Mouse (Mus musculus) midbrain, embryonic 15.5 days (tissue): ENCODE measurements around the gene Fam118b. TPM values are rescaled to one million over a fixed set of nuclear protein-coding genes. Genes with fewer than 3 reads are reported as not detected.
A peak's percentile ranks its signal among the peaks of the same experiment; 100 is the strongest.

ENCODE experiments used
- ATAC-seq: fragments of 200-750 bp; cut with Nextera tagmentation; replicated peaks from 2 replicates; pipeline ENCODE4 v1.8.0; 2017; ENCODE audit warnings: moderate TSS enrichment
- H3K27ac ChIP-seq: fragments of 300-500 bp; sonication (generic); 2 replicates; pipeline ENCODE4 v1.5.1; 2015; ENCODE audit warnings: mild to moderate bottlenecking, inconsistent platforms
- H3K27me3 ChIP-seq: fragments of 300-500 bp; sonication (generic); replicated peaks from 2 replicates; pipeline ENCODE4 v1.6.1; 2015; ENCODE audit warnings: inconsistent platforms
- H3K36me3 ChIP-seq: fragments of 300-500 bp; sonication (generic); replicated peaks from 2 replicates; pipeline ENCODE4 v1.6.1; 2015; ENCODE audit warnings: inconsistent platforms
- H3K4me1 ChIP-seq: fragments of 300-500 bp; sonication (generic); 2 replicates; pipeline ENCODE4 v1.6.1; 2015; ENCODE audit warnings: inconsistent platforms
- H3K4me2 ChIP-seq: fragments of 300-500 bp; sonication (generic); 2 replicates; pipeline ENCODE4 v1.6.1; 2015; ENCODE audit warnings: inconsistent platforms, mild to moderate bottlenecking, moderate library complexity
- H3K4me3 ChIP-seq: fragments of 300-500 bp; sonication (generic); 2 replicates; pipeline ENCODE4 v1.5.1; 2015; ENCODE audit warnings: mild to moderate bottlenecking, inconsistent platforms
- H3K9ac ChIP-seq: fragments of 300-500 bp; sonication (generic); 2 replicates; pipeline ENCODE4 v1.6.1; 2015; ENCODE audit warnings: mild to moderate bottlenecking, inconsistent platforms
- H3K9me3 ChIP-seq: fragments of 300-500 bp; sonication (generic); 2 replicates; pipeline ENCODE4 v1.6.1; 2016; ENCODE audit warnings: inconsistent platforms
- WGBS: fragments of 180-500 bp; shearing (Covaris S2); methylation state at CpG from one replicate; pipeline ENCODE4 v1.1.7; 2015; ENCODE audit warnings: mixed read lengths; 5-methylcytosine and 5-hydroxymethylcytosine counted together
- polyA plus RNA-seq: library from polyadenylated mRNA; unstranded; fragments of >200 nt; fragmentation: Nextera tagmentation; extraction: Ambion mirVana; gene quantifications from 2 replicates; pipeline ENCODE4 v1.2.1, GENCODE M21; 2015

Fam118b gene
- polyA plus RNA-seq, 1 experiment from 2014 or later: 64.5 TPM

DNA sequence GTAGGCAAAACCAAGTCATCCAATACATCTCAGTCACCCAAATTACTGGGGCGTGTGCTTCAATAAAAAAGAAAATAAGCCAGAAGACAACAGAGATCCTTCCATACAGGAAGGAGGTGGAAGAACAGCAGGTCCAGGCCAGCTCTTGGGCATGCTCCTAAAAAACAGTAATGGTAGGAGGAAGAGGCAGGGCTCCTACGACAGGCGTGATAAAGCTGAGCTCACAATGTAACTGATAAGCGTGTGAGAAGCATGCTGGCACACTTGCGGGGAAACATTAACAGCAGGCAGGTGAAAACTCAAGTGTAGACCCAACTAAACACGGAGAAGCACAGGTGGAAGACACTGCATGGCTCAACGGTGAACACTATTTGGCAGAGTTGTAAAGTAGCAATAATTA, 10.2 kb downstream of the Fam118b start:
- Histone ChIP-seq H3K9ac (no peak overlapping the region), H3K36me3 (no peaks in the 10 kb centered on the region), H3K27me3 (no peaks in the 10 kb centered on the region), H3K27ac (no peak overlapping the region), H3K4me3 (no peak overlapping the region), H3K4me2 (no peak overlapping the region), H3K9me3 (no peaks in the 10 kb centered on the region), H3K4me1 (no peaks in the 10 kb centered on the region)
- ATAC-seq: no peak
- WGBS: 96% methylated on average over 7 of the region's 7 CpGs

DNA sequence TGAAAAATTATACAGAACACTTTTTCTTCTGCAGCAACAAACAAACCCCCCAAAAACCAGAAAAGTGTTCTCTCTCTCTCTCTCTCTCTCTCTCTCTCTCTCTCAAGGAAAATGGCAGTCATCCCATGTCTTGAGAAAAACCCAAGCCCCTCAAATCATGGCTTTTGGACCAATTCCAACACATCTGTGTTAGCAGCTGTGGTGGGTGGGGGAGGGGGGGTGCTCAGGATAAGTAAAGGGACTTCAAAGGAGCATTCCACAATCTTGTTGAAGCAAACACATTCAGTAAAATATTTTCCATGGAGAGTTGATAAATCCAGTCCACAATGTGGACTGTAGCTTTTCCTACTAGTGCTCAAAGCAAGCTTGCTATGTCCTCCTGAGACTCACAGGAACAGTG, 18.1 kb downstream of the Fam118b start:
- no peak overlapping the region for H3K9ac ChIP-seq
- H3K36me3 ChIP-seq: no peaks in the 10 kb centered on the region
- H3K27me3 ChIP-seq: no peaks in the 10 kb centered on the region
- no peak overlapping the region for H3K4me2 ChIP-seq
- no peak for ATAC-seq
- no peaks in the 10 kb centered on the region for H3K4me1 ChIP-seq
- H3K4me3 ChIP-seq: no peak overlapping the region
- no peak overlapping the region for H3K27ac ChIP-seq
- no peaks in the 10 kb centered on the region for H3K9me3 ChIP-seq

DNA sequence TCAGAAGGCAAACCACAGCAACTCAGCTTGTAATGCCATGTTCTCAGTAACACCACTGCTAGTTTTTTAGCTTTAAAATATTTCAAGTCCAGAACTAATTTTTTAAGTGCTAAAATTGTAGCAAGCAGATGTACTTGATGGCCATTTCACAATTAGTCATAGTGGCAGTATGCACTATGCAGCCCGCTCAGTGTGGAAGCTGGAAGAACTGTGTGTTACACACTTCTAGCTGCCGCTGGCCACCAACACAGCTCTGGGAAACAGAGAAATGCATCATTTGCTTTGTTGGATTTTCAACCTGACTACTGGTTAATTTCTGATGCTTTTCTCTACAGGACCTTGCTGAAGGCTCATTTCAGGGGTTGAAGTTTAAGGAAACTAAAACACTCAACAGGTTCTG, 20.2 kb downstream of the Fam118b start:
- H3K9me3 ChIP-seq: no peaks in the 10 kb centered on the region

DNA sequence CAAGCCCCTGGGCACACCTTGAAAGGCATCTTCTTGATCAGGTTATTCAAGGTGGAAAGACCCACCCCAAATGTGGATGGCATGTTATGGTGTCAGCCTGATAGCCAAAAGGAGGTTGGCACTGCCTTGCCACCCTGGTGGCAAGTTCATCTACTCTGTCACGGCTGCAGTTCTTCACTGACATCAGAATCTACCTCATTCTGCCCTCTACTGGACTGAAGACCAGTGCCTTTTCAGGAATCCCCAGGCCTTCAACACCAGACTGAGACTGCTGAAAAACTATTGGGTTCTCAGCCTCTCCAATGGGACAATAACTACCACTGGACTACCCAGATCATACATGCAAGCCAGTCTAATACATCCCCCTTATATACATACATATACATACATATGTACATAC, 27.9 kb downstream of the Fam118b start:
- Histone ChIP-seq H3K4me2 (no peak overlapping the region), H3K27me3 (no peaks in the 10 kb centered on the region), H3K4me1 (no peaks in the 10 kb centered on the region), H3K4me3 (no peak overlapping the region), H3K9me3 (no peaks in the 10 kb centered on the region), H3K27ac (no peak overlapping the region), H3K36me3 (no peaks in the 10 kb centered on the region), H3K9ac (no peak overlapping the region)
- 67% methylated on average over 1 of the region's 1 CpGs for WGBS
- no peak for ATAC-seq

More for the DNA sequence above, 20.2 kb downstream of the Fam118b start:
- Histone ChIP-seq H3K4me3 (no peak overlapping the region), H3K36me3 (no peaks in the 10 kb centered on the region), H3K27me3 (no peaks in the 10 kb centered on the region), H3K9ac (no peak overlapping the region), H3K4me1 (no peaks in the 10 kb centered on the region), H3K27ac (no peak overlapping the region), H3K4me2 (no peak overlapping the region)
- WGBS: 96% methylated on average over 2 of the region's 2 CpGs
- no peak for ATAC-seq

DNA sequence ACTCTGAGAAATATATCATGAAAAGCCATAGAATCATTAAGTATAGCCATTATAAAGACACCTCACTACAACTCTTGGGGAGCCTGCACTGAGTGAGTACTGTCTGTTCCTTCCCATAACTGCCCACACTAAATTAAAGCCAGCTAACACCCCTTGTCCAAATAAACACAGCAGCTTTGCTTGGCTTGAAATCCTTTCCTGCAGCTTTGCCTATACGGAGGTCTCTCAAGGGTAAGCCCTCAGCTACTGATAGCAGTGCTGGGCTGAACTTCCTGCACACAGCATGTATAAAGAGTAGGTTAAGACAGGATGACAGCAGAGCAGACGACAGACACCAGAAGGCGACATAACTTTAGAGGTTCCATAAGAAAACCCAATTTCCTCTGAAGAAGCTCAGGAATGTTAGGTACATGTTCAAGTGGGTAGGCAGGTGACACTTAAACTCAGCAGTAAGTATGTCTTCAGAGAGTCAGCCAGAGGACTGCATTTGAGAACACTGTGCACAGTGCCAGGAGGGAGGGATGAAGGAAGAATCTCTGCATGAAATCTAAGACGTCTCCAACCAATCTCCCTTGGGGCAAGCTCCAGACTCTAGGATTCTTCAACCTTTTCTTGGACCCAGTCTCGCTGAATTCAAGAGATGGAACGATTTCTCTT, 28.6 kb downstream of the Fam118b start:
- Histone ChIP-seq H3K27ac (no peak overlapping the region), H3K4me2 (no peak overlapping the region), H3K27me3 (no peaks in the 10 kb centered on the region), H3K4me3 (no peak overlapping the region), H3K36me3 (0 out of 2 replicates have a peak, but pooled peaks cover 5% of the 10 kb centered on the region), H3K9me3 (no peaks in the 10 kb centered on the region), H3K4me1 (no peaks in the 10 kb centered on the region), H3K9ac (no peak overlapping the region)
- WGBS: 81% methylated on average over 6 of the region's 6 CpGs
- ATAC-seq: no peak

DNA sequence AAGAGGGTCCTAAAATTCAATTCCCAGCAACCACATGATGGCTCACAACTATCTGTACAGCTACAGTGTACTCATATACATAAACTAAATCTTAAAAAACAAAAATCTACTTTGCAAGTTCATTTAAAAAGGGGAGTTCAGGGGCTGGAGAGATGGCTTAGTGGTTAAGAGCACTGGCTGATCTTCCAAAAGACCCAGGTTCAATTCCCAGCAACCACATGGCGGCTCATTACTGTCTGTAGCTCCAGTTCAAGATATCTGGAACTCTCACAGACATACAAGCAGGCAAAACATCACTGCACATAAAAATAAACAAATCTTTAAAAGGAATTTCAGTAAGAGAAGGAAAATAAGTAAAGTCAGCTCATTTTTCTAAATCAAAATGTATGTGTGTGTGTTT, 29.2 kb downstream of the Fam118b start:
- 0 out of 2 replicates have a peak, but pooled peaks cover 8% of the 10 kb centered on the region for H3K36me3 ChIP-seq
- no peaks in the 10 kb centered on the region for H3K4me1 ChIP-seq
- ATAC-seq: no peak
- no peak overlapping the region for H3K9ac ChIP-seq
- no peaks in the 10 kb centered on the region for H3K27me3 ChIP-seq
- no peak overlapping the region for H3K27ac ChIP-seq
- no peak overlapping the region for H3K4me3 ChIP-seq
- no peaks in the 10 kb centered on the region for H3K9me3 ChIP-seq
- 91% methylated on average over 1 of the region's 1 CpGs for WGBS
- no peak overlapping the region for H3K4me2 ChIP-seq

DNA sequence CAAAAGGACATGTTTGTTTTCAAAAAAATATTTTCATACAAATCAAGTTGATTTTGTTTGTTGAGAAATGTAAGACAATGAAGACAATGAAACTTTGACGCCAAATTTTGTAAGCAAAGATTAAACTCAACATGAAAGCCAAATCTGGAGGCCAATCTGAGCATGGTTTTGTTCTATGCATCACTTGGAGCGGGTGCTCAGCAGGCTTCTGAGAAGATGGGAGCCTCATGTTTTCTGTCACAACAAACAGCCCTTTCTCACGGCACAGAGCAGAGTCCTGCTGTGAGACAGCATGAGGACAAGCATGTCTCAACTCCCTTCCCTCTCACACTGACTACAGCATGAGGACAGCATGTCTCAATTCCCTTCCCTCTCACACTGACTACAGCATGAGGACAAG, 31.6 kb downstream of the Fam118b start:
- H3K4me3 ChIP-seq: no peak overlapping the region
- H3K27me3 ChIP-seq: no peaks in the 10 kb centered on the region
- no peak overlapping the region for H3K9ac ChIP-seq
- 0 out of 2 replicates have a peak, but pooled peaks cover 12% of the 10 kb centered on the region for H3K36me3 ChIP-seq
- no peak for ATAC-seq
- H3K4me1 ChIP-seq: no peaks in the 10 kb centered on the region
- WGBS: 56% methylated on average over 3 of the region's 3 CpGs
- H3K4me2 ChIP-seq: no peak overlapping the region
- H3K9me3 ChIP-seq: no peaks in the 10 kb centered on the region
- no peak overlapping the region for H3K27ac ChIP-seq

DNA sequence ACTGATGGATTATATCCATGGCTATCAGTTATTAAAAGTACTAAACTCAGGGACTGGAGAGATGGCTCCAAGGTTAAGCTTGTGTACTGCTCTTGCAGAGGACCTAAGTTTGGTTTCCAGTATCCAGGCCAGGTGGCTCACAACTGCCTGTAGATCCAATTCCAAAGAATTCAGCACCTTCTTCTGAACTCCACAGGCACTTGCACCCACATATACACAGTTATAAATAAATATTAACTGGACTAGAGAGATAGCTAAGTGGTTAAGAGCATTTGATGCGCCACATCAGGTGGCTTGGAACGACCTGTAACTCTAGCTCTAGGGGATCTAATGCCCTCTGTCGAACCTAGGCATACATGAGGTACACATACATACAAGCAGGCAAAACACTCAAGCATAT, 38.9 kb downstream of the Fam118b start:
- WGBS: 92% methylated on average over 3 of the region's 3 CpGs

DNA sequence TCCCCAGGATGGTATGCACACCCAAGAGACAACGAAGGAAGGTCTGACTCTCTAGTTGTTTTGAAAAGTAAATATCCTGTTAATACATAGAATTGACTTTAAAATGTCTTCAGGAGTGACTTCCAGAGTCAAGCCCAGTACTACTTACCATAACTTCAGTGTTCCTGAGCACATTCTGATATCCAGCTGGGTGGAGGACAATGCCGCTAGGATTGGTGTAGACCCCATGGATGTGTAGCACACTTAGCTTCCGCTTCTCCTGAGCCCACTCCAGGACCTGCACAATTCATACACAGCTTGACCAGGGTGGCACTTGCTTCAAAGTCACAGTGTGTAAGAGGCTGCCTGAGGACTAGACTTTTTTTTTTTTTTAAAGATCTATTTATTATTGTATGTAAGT, 44.1 kb downstream of the Fam118b start:
- H3K36me3 ChIP-seq: peaks cover 27% of the 10 kb centered on the region
- no peak overlapping the region for H3K27ac ChIP-seq
- WGBS: 92% methylated on average over 3 of the region's 3 CpGs
- H3K4me1 ChIP-seq: no peaks in the 10 kb centered on the region
- no peak overlapping the region for H3K9ac ChIP-seq
- no peak for ATAC-seq
- H3K4me3 ChIP-seq: no peak overlapping the region
- H3K4me2 ChIP-seq: no peak overlapping the region
- H3K27me3 ChIP-seq: no peaks in the 10 kb centered on the region
- no peaks in the 10 kb centered on the region for H3K9me3 ChIP-seq

More for the DNA sequence above, 38.9 kb downstream of the Fam118b start:
- Histone ChIP-seq H3K4me3 (no peak overlapping the region), H3K27ac (no peak overlapping the region), H3K4me1 (no peaks in the 10 kb centered on the region), H3K36me3 (peaks cover 16% of the 10 kb centered on the region; the same call in 1 of the 2 replicates), H3K9ac (no peak overlapping the region), H3K4me2 (no peak overlapping the region), H3K9me3 (no peaks in the 10 kb centered on the region), H3K27me3 (no peaks in the 10 kb centered on the region)
- no peak for ATAC-seq

DNA sequence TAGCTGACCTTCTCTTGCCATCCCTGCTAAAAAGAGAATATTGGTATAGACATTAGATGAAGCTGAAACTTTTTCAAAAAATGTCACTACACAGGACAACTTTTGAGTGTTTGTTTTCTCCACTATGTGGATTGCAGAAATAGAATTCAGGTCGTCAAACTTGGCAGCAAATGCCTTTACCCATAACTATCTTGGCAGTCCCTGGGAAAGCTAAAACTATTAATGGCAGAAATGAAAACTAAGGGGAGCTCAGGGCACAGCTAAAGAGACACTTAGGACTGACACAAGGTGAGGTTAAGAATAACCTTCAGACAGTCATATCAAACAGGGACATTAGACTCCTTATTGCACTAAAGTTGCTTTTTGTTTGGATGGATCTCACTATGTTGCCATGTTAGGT, 49.6 kb downstream of the Fam118b start:
- Histone ChIP-seq H3K4me2 (no peak overlapping the region), H3K27ac (no peak overlapping the region), H3K9ac (no peak overlapping the region), H3K27me3 (no peaks in the 10 kb centered on the region), H3K4me1 (no peaks in the 10 kb centered on the region), H3K9me3 (no peaks in the 10 kb centered on the region), H3K36me3 (peaks cover 57% of the 10 kb centered on the region), H3K4me3 (no peak overlapping the region)
- 84% methylated on average over 1 of the region's 1 CpGs for WGBS
- no peak for ATAC-seq

DNA sequence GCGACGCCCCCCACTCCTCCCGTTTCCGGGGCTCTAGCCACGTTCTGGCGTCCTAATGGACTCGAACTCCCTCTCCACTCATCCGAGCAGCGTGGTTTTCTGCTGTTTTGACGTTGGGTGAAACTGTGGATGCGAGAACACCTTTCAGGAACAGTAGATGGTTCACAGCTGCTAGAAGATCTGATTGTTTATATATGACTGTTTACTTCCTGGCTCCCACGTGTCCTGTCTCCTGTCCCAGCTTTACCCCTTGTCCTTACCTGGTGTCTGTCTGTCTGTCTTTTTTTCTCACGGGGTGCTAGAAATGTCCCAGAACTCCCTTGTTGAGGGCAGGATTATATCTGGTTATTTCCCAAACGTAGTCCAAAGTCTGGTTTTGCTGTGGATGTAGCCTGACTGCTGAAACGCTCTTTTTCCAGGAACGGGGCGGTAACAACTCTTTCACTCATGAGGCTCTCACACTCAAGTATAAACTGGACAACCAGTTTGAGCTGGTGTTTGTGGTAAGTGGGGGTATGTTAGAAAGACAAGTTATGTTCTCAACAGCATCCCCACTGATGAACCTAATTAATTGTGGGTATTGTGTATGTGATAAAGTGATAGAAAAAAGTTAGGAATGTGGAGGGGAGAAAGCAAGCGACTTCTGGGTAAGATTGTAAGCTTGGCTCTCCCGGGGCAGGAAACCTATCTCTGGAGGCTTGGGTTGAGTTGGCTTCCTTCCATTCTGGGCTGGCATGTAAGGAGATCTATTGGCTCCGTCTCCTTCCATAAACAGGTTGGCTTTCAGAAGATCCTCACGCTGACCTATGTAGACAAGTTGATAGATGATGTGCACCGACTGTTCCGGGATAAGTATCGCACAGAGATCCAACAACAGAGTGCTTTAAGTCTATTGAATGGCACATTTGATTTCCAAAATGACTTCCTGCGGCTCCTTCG, 55.8 kb downstream of the Fam118b start:
- ATAC-seq: no peak
- peak overlapping the region; percentile 70 for H3K9ac ChIP-seq
- H3K4me3 ChIP-seq: peak overlapping the region; percentile 79
- peak overlapping the region; percentile 96; the same call in 1 of the 2 replicates for H3K27ac ChIP-seq
- H3K4me2 ChIP-seq: peak overlapping the region; percentile 77
- no peaks in the 10 kb centered on the region for H3K9me3 ChIP-seq
- 36% methylated on average over 26 of the region's 26 CpGs for WGBS
- H3K36me3 ChIP-seq: peaks cover 40% of the 10 kb centered on the region
- H3K27me3 ChIP-seq: no peaks in the 10 kb centered on the region
- H3K4me1 ChIP-seq: peaks cover 19% of the 10 kb centered on the region

DNA sequence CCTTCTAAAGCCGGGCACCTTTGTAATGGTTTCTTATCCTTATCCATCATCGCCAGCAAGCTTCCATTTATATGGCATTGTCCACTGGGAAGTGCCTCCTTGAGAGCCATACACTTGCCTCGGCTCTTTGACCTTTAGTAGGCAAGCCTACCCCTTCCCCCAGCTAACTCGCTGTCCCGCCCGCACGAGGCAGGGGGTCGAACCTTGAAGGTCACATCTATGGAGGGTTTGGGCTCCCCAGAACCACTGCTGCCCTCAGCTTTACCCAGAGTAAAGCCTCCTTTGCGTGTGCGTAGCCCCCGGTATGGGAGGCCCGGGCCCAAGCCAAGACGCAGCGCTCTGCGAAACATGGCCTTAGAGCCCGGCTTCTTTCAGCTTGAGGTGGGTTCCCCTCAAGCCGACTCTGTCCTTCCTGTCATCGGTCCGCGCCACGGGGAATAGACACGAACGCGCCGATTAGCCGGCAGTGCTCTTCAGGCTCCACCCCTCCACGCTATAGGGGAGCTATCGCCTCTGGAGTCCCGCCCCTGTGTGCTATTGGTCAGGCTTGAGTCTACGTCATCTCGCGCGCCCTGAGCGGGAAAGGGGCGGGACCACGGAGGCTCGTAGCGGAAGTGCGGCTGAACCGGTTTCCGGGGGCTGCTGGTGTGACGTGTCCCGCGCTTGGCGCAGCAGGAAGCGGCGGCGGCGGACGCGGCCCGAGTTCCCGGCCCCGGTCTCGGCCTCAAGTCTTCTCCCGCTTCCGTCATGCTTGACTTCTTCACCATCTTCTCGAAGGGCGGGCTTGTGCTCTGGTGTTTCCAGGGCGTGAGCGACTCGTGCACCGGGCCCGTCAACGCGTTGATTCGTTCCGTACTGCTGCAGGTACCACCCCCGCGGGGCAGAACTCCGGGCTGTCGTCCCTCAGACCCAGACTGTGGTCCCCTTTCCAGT, 56.8 kb downstream of the Fam118b start, which contains the start of gene Foxred1:
TSS of gene Foxred1 (minus strand) at position 514 of the 933 bp plus-strand sequence.
- Histone ChIP-seq H3K27ac (peak within 1 kb of the TSS; percentile 96), H3K9me3 (no peaks in the 10 kb centered on the region), H3K36me3 (peaks cover 38% of the 10 kb centered on the region), H3K4me3 (peak within 1 kb of the TSS; percentile 79), H3K4me2 (peak within 1 kb of the TSS; percentile 87), H3K4me1 (peaks cover 19% of the 10 kb centered on the region), H3K27me3 (no peaks in the 10 kb centered on the region), H3K9ac (peak within 1 kb of the TSS; percentile 82)
- ATAC-seq: peak; percentile 100
- under 1% methylated on average over 72 of the region's 72 CpGs for WGBS
